Mouse (Mus musculus): ENCODE results near the gene Nisch. TPM values are rescaled to one million over a fixed set of nuclear protein-coding genes. Genes with fewer than 3 reads are reported as not detected.

Gene Nisch
- polyA plus RNA-seq, 1 experiment from 2014 or later, result 407 TPM

DNA sequence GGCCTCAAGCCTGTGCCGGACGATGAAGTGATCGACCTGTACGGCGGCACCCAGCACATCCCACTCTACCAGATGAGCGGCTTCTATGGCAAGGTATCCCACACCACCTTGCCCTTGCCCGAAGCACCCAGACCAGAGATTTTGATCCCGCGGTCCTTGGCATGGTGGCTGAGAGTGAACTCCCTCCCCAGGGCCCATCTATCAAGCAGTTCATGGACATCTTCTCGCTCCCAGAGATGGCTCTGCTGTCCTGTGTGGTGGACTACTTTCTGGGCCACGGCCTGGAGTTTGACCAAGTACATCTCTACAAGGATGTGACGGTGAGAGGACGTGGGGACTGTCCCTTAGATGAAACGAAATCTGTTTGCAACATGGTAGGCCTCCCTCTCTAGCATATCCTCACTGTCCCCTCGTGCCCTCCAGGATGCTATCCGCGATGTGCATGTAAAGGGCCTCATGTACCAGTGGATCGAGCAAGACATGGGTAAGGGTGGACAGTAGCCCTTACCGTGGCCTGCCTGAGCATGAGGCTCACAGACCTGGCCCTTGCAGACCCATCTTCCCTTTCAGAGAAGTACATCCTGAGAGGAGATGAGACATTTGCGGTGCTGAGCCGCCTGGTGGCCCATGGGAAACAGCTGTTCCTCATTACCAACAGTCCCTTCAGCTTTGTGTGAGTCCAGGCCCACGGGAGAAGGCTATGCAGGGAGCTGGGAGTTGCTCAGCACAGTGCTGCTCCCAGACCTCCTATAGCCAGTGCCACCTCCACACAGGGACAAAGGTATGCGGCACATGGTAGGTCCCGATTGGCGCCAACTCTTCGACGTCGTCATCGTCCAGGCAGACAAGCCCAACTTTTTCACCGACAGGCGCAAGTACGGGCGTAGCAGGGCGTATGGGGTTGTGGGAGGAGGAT, 81.0 kb downstream of the Nisch start:
- Histone ChIP-seq H3K4me1 (peaks cover 41% of the 10 kb centered on the region), H3K4me3 (replicated peaks) (no peak overlapping the region), H3K27ac (replicated peaks) (no peak overlapping the region), H3K36me3 (peaks cover 60% of the 10 kb centered on the region), H3K9ac (no peak overlapping the region), H3K27me3 (no peaks in the 10 kb centered on the region), H3K9me3 (replicated peaks) (no peaks in the 10 kb centered on the region), H3K4me2 (replicated peaks) (no peak overlapping the region)
- 89% methylated on average over 34 of the region's 34 CpGs for WGBS
- no peak for ATAC-seq (ENCODE audit: insufficient number of reproducible peaks, low FRiP score, low TSS enrichment, low read depth)

- peak overlapping the region; percentile 73 for H3K4me2 ChIP-seq (replicated peaks)
- no peaks in the 10 kb centered on the region for H3K27me3 ChIP-seq
- H3K27ac ChIP-seq (replicated peaks), result peak overlapping the region; percentile 81
- H3K4me3 ChIP-seq (replicated peaks), result peak overlapping the region; percentile 90; the same call in 1 of the 2 replicates
- WGBS, result 69% methylated on average over 25 of the region's 25 CpGs
- H3K36me3 ChIP-seq, result peaks cover 46% of the 10 kb centered on the region
- peaks cover 51% of the 10 kb centered on the region for H3K4me1 ChIP-seq
- H3K9me3 ChIP-seq (replicated peaks), result no peaks in the 10 kb centered on the region
- ATAC-seq (ENCODE audit: insufficient number of reproducible peaks, low FRiP score, low TSS enrichment, low read depth), result no peak
- no peak overlapping the region for H3K9ac ChIP-seq
Measured at GRCm38 (mm10) chr14:31134015-31135000, 82.4 kb downstream of the Nisch start.

- 51% methylated on average over 11 of the region's 11 CpGs for whole genome bisulfite sequencing
- H3K9ac ChIP-seq, result 0 out of 2 replicates have a peak overlapping the region, but pooled peaks have one; percentile 26
Measured at GRCm38 (mm10) chr14:31133023-31133665, 83.6 kb downstream of the Nisch start.

GRCm38 (mm10) chr14:31132491-31132975, 84.2 kb downstream of the Nisch start:
- Histone ChIP-seq H3K9me3 (replicated peaks) (no peaks in the 10 kb centered on the region), H3K36me3 (peaks cover 30% of the 10 kb centered on the region), H3K4me3 (replicated peaks) (peak overlapping the region; percentile 90), H3K27ac (replicated peaks) (peak overlapping the region; percentile 81), H3K9ac (peak overlapping the region; percentile 26; the same call in 1 of the 2 replicates), H3K4me1 (peaks cover 51% of the 10 kb centered on the region), H3K4me2 (replicated peaks) (peak overlapping the region; percentile 73), H3K27me3 (no peaks in the 10 kb centered on the region)
- no peak for ATAC-seq (ENCODE audit: insufficient number of reproducible peaks, low FRiP score, low TSS enrichment, low read depth)
- WGBS, result 72% methylated on average over 7 of the region's 7 CpGs

More at GRCm38 (mm10) chr14:31133023-31133665, 83.6 kb downstream of the Nisch start:
- Histone ChIP-seq H3K36me3 (peaks cover 35% of the 10 kb centered on the region), H3K27me3 (no peaks in the 10 kb centered on the region), H3K4me3 (replicated peaks) (peak overlapping the region; percentile 90), H3K4me1 (peaks cover 51% of the 10 kb centered on the region), H3K9me3 (replicated peaks) (no peaks in the 10 kb centered on the region), H3K27ac (replicated peaks) (peak overlapping the region; percentile 81), H3K4me2 (replicated peaks) (peak overlapping the region; percentile 73)
- ATAC-seq (ENCODE audit: insufficient number of reproducible peaks, low FRiP score, low TSS enrichment, low read depth), result peak; percentile 15; the same call in 1 of the 2 replicates

DNA sequence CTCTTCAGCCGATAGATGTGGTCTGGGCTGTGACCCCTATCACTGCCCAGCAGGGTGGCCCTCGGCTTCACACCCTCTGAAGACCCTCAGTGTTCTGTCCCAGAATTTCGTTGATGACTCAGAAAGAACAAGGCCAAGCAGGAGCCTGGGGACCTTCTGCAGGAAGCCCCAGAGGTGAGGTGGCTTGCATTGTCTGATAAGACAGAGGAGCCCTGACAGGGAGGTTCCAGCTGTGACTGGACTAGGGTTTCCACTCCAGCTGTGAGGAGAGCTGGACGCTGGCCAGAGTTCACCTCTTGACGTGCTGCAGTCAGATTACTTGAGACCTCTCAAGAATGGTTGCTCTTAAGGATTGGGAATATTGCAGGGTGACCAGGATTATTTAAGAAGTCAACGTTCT, 84.7 kb downstream of the Nisch start:
- H3K4me1 ChIP-seq, result peaks cover 56% of the 10 kb centered on the region
- no peak for ATAC-seq (ENCODE audit: insufficient number of reproducible peaks, low FRiP score, low TSS enrichment, low read depth)
- peak overlapping the region; percentile 90 for H3K4me3 ChIP-seq (replicated peaks)
- 14% methylated on average over 6 of the region's 6 CpGs for WGBS
- peak overlapping the region; percentile 73 for H3K4me2 ChIP-seq (replicated peaks)
- H3K9ac ChIP-seq, result peak overlapping the region; percentile 91
- H3K36me3 ChIP-seq, result peaks cover 25% of the 10 kb centered on the region
- no peaks in the 10 kb centered on the region for H3K27me3 ChIP-seq
- no peaks in the 10 kb centered on the region for H3K9me3 ChIP-seq (replicated peaks)
- H3K27ac ChIP-seq (replicated peaks), result peak overlapping the region; percentile 81

DNA sequence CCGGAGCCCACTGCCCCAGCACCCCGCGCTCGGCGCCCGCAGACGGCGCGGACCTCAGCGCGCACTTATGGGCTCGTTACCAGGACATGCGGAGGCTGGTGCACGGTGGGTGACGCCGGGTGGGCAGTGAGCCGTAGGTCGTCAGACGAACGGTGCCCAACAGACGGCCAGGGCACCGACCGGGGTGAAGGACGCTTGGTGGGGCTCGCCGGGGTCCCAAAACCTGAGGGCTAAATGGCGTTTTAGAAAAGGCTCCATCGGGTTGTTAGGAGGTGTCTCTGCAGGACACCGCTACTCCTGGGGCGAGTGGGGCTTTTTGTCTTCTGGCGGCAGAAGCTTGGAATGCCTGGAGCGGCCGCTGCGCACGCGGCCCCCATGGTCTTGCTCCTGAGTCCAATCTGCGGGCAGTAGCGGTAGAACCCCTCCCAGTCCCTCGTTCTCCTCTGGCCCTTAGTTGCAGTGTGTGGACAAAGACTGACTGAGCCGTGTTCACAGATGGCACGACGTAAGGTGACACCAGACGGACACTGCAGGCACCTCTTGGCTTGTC, 85.4 kb downstream of the Nisch start:
- peak overlapping the region; percentile 91 for H3K9ac ChIP-seq
- H3K27me3 ChIP-seq, result no peaks in the 10 kb centered on the region
- H3K36me3 ChIP-seq, result peaks cover 18% of the 10 kb centered on the region
- peak overlapping the region; percentile 90 for H3K4me3 ChIP-seq (replicated peaks)
- peak overlapping the region; percentile 81 for H3K27ac ChIP-seq (replicated peaks)
- peak overlapping the region; percentile 73 for H3K4me2 ChIP-seq (replicated peaks)
- H3K4me1 ChIP-seq, result peaks cover 63% of the 10 kb centered on the region
- no peaks in the 10 kb centered on the region for H3K9me3 ChIP-seq (replicated peaks)
- no peak for ATAC-seq (ENCODE audit: insufficient number of reproducible peaks, low FRiP score, low TSS enrichment, low read depth)
- 1% methylated on average over 43 of the region's 43 CpGs for WGBS

GRCm38 (mm10) chr14:31130236-31131220, 86.2 kb downstream of the Nisch start, which contains the start of gene Nt5dc2:
Nt5dc2 (plus strand) TSS chr14:31131053.
- peak; percentile 84 for ATAC-seq (ENCODE audit: insufficient number of reproducible peaks, low FRiP score, low TSS enrichment, low read depth)
- H3K4me2 ChIP-seq (replicated peaks), result peak within 1 kb of the TSS; percentile 73
- WGBS, result 4% methylated on average over 62 of the region's 63 CpGs
- peak within 1 kb of the TSS; percentile 90 for H3K4me3 ChIP-seq (replicated peaks)
- H3K9me3 ChIP-seq (replicated peaks), result no peaks in the 10 kb centered on the region
- peak within 1 kb of the TSS; percentile 81 for H3K27ac ChIP-seq (replicated peaks)
- peak within 1 kb of the TSS; percentile 91 for H3K9ac ChIP-seq
- peaks cover 68% of the 10 kb centered on the region for H3K4me1 ChIP-seq
- H3K27me3 ChIP-seq, result no peaks in the 10 kb centered on the region
- H3K36me3 ChIP-seq, result peaks cover 10% of the 10 kb centered on the region

GRCm38 (mm10) chr14:31129326-31130235, 87.2 kb downstream of the Nisch start:
- 0 out of 2 replicates have a peak overlapping the region, but pooled peaks have one; percentile 12 for H3K9ac ChIP-seq
- H3K27me3 ChIP-seq, result no peaks in the 10 kb centered on the region
- H3K9me3 ChIP-seq (replicated peaks), result no peaks in the 10 kb centered on the region
- H3K4me1 ChIP-seq, result peaks cover 67% of the 10 kb centered on the region
- 0 out of 2 replicates have a peak, but pooled peaks cover under 1% of the 10 kb centered on the region for H3K36me3 ChIP-seq
- ATAC-seq (ENCODE audit: insufficient number of reproducible peaks, low FRiP score, low TSS enrichment, low read depth), result no peak
- peak overlapping the region; percentile 81 for H3K27ac ChIP-seq (replicated peaks)
- 62% methylated on average over 15 of the region's 15 CpGs for whole genome bisulfite sequencing
- H3K4me2 ChIP-seq (replicated peaks), result peak overlapping the region; percentile 76
- peak overlapping the region; percentile 74 for H3K4me3 ChIP-seq (replicated peaks)

All from embryonic facial prominence, embryonic 15.5 days (tissue).